Mouse (Mus musculus): ENCODE data around the gene Smc6.

DNA sequence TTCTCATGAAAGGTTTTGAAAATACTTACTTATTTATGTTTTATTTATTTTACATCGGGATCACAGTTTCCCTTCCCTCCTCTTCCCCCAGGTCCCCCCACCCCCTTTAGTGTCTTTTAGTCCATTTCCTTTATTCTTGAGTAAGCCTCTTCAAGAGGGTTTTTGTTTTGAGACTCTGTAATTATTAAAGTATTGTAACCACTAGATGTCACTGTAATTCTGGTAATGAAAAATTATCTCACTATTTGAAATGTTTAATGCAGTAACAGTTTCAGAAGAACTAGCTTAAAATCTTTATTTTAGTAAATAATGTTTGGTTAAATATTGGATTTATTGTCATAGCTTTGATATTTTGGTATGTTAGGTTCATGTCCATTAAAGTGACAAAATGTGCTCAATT lies 48.2 kb downstream of the Smc6 start:
- TF ChIP-seq CTCF (IDR thresholded peaks at IDR 0.05; ENCODE audit: low read depth) (peak; percentile 53), EP300 (optimal IDR thresholded peaks at IDR 0.05) (no peak)

Data from stomach, postnatal 0 days (tissue).